ENCODE assay signal across 36 mouse cellular contexts in the genomic region with DNA sequence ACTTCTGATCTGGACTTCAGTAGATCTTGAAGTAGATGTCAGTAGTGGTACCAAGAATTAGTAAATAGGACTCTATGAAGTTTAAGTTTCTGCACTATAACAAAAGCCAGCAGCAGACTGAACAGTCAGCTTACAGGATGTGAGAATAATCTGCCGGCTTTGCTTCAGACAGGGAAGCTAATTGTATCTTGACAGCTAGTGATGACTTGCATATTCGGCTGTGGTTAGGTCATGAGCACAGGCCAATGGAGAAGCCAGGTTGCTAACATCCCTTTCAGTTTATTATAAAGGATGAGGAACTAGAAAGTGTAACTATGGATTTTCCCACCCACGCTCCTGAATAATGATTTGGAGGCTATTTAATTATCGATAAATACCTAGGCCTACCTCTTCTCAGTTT. TPM values are rescaled to one million over a fixed set of nuclear protein-coding genes. Genes with fewer than 3 reads are reported as not detected.
A peak's percentile ranks its signal among the peaks of the same experiment; 100 is the strongest.
DNase-seq lines count a peak whose midpoint lies in the region; ATAC-seq lines count a peak whose summit lies in the region.
"Had no signal": no experiment of that assay in that cellular context is flagged by ENCODE, and none has a peak within 500 bp of the region (broad histone marks: within the 10 kb centered on the region; RNA-seq: fewer than 3 reads in every experiment).

No protein-coding gene starts in this region.

- peak; percentile 70 for DNase-seq in 416B (ENCODE audit: low read depth)
- DNase-seq in MEL-GATA-1-ER (ENCODE audit: extremely low read depth, low read depth): peak; percentile 81
- no peak for DNase-seq in adrenal gland, postnatal 10 days
- DNase-seq in gastrocnemius, postnatal 36 days: no peak
- no peak for DNase-seq in urinary bladder, adult 2 months (ENCODE audit: low spot score)
- DNase-seq in testis, postnatal 14 days (ENCODE audit: low spot score): no peak
- DNase-seq: adrenal gland, postnatal 14 days; cerebellum, adult 18-20 months; cerebellum, postnatal 14 days; gastrocnemius, postnatal 14 days; heart, adult 18-20 months; heart, postnatal 4 days; kidney, adult 11 months; kidney, postnatal 36 days; left cerebral cortex, postnatal 4 days; lung, adult 2 months; lung, postnatal 14 days; retina, postnatal 1 day; right cerebral cortex, postnatal 14 days had no signal

- ATAC-seq in hematopoietic stem cell, adult 5-6 weeks (replicated peaks in 1 of 2; ENCODE audit: insufficient read depth in 1 of 2, low FRiP score in 2 of 2, low TSS enrichment in 1 of 2, low read depth in 1 of 2, poor library complexity in 2 of 2, severe bottlenecking in 2 of 2): peak; percentile 82 to 89
- 0 out of 2 replicates have a peak, but pooled peaks have one; percentile 38 for ATAC-seq in megakaryocyte-erythroid progenitor cell, adult 5-6 weeks (replicated peaks; ENCODE audit: low FRiP score, low TSS enrichment, poor library complexity, severe bottlenecking)
- ATAC-seq: CD4-positive, CD25-positive, alpha-beta regulatory T cell, adult 4 months; midbrain, embryonic 15.5 days had no signal

- intact Hi-C loops in gastrocnemius, postnatal 36 days (cut with DNase I): no loop called here

RNA-seq across cellular contexts. Expression of a gene that starts 4.3 kb away (rescaled TPM):
- total RNA-seq in hematopoietic stem cell, adult 5-6 weeks (2017): 45.2 and 50.4 TPM in 2 replicates
- total RNA-seq in megakaryocyte-erythroid progenitor cell, adult 5-6 weeks (2014; fragmentation: Nextera tagmentation): 26.4 and 27.7 TPM in 2 replicates
- 57.8 and 77.9 TPM in 2 replicates for total RNA-seq in megakaryocyte-erythroid progenitor cell, adult 5-6 weeks (2017)
- 1 to 10 TPM; 7.4 to 8.5 TPM for total RNA-seq in adrenal gland, postnatal 10 days (2021)
- total RNA-seq in gastrocnemius, postnatal 36 days (2021): 1 to 10 TPM; 4.3 to 5.5 TPM
- polyA plus RNA-seq in urinary bladder, adult 2 months (2012; rRNA removed): 5.4 and 5.5 TPM in 2 replicates

RNA-seq across cellular contexts. Expression of a gene that starts 20.9 kb away (rescaled TPM):
- not detected in 2 replicates for total RNA-seq in hematopoietic stem cell, adult 5-6 weeks (2017)
- total RNA-seq in megakaryocyte-erythroid progenitor cell, adult 5-6 weeks (2014; fragmentation: Nextera tagmentation): not detected in 2 replicates
- not detected in 2 replicates for total RNA-seq in megakaryocyte-erythroid progenitor cell, adult 5-6 weeks (2017)
- not detected for total RNA-seq in adrenal gland, postnatal 10 days (2021)
- total RNA-seq in gastrocnemius, postnatal 36 days (2021): not detected
- polyA plus RNA-seq in urinary bladder, adult 2 months (2012; rRNA removed): not detected in 2 replicates
- total RNA-seq: adrenal gland, postnatal 14 days; gastrocnemius, postnatal 14 days; heart, adult 18-20 months had no signal
- polyA plus RNA-seq: CD4-positive, CD25-positive, alpha-beta regulatory T cell, adult 4 months; embryonic facial prominence, embryonic 10.5 days; embryonic facial prominence, embryonic 15.5 days; forebrain, embryonic 12.5 days; heart, embryonic 12.5 days; heart, postnatal 0 days; hindbrain, embryonic 14.5 days; kidney, embryonic 15.5 days; limb, embryonic 14.5 days; liver, embryonic 14.5 days; lung, adult 2 months; midbrain, embryonic 10.5 days; neural tube, embryonic 14.5 days; small intestine, adult 2 months; stomach, embryonic 14.5 days had no signal

Comparison
In these comparisons a context has a peak if more than half of its experiments do, and no peak if none do; other contexts are left out.
1. DNase-seq: peak in 416B (single experiment) and MEL-GATA-1-ER (single experiment); none in adrenal gland, postnatal 10 days (single experiment), gastrocnemius, postnatal 36 days (0 of 2), urinary bladder, adult 2 months (single experiment) and testis, postnatal 14 days (single experiment).